Mouse (Mus musculus) testis, adult 2 months (tissue): ENCODE measurements around the gene Nhlh1.

ENCODE experiments used
- CTCF ChIP-seq: fragments of 200-500 bp; IDR thresholded peaks from 2 replicates; pipeline ENCODE4 v1.5.1; 2012; ENCODE audit warnings: low read depth, mild to moderate bottlenecking, inconsistent platforms, low read length, moderate library complexity; ENCODE audit not compliant: control insufficient read depth, insufficient read depth, insufficient replicate concordance
- POLR2A ChIP-seq: fragments of 200-500 bp; IDR thresholded peaks from 2 replicates; pipeline ENCODE4 v1.6.1; 2012; ENCODE audit warnings: low read depth, mild to moderate bottlenecking, inconsistent platforms, low read length, moderate library complexity; ENCODE audit not compliant: control insufficient read depth

- TF ChIP-seq CTCF (no peak), POLR2A (no peak)
These were observed 3.8 kb upstream of the Nhlh1 start for GRCm38 (mm10) chr1:172061217-172061616.
